Mouse (Mus musculus) heart, embryonic 16.5 days (tissue): ENCODE measurements around the gene H2-T24. TPM values are rescaled to one million over a fixed set of nuclear protein-coding genes. Genes with fewer than 3 reads are reported as not detected.

ENCODE experiments used
- ATAC-seq: fragments of 200-750 bp; cut with Nextera tagmentation; replicated peaks from 2 replicates; pipeline ENCODE4 v1.8.0; 2017; ENCODE audit warnings: moderate number of reproducible peaks; ENCODE audit not compliant: insufficient read depth, low FRiP score; ENCODE audit errors: extremely low read depth
- H3K27ac ChIP-seq: fragments of 300-500 bp; sonication (generic); 2 replicates; pipeline ENCODE4 v1.5.1; 2014; ENCODE audit warnings: mild to moderate bottlenecking, low read length, control low read depth, moderate library complexity
- H3K27me3 ChIP-seq: fragments of 300-500 bp; sonication (generic); 2 replicates; pipeline ENCODE4 v1.6.1; 2014; ENCODE audit warnings: low read length, mixed read lengths; ENCODE audit not compliant: control insufficient read depth, insufficient read depth
- H3K36me3 ChIP-seq: fragments of 300-500 bp; sonication (generic); 2 replicates; pipeline ENCODE4 v1.6.1; 2014; ENCODE audit not compliant: control insufficient read depth, insufficient read depth
- H3K4me1 ChIP-seq: fragments of 300-500 bp; sonication (generic); 2 replicates; pipeline ENCODE4 v1.6.1; 2014; ENCODE audit warnings: low read length, mixed read lengths; ENCODE audit not compliant: control insufficient read depth, insufficient read depth
- H3K4me2 ChIP-seq: fragments of 300-500 bp; sonication (generic); 2 replicates; pipeline ENCODE4 v1.6.1; 2014; ENCODE audit warnings: low read depth, mild to moderate bottlenecking, control low read depth, low read length
- H3K4me3 ChIP-seq: fragments of 300-500 bp; sonication (generic); 2 replicates; pipeline ENCODE4 v1.5.1; 2014; ENCODE audit warnings: mild to moderate bottlenecking, control low read depth, low read length
- H3K9ac ChIP-seq: fragments of 300-500 bp; sonication (generic); 2 replicates; pipeline ENCODE4 v1.6.1; 2014; ENCODE audit warnings: low read length, control low read depth
- H3K9me3 ChIP-seq: fragments of 300-500 bp; sonication (generic); replicated peaks from 2 replicates; pipeline ENCODE4 v1.6.1; 2016; ENCODE audit warnings: low read length; ENCODE audit not compliant: control insufficient read depth
- WGBS: fragments of 180-500 bp; shearing (Covaris S2); extraction: QIAGEN DNeasy Blood & Tissue Kit; methylation state at CpG from one replicate; pipeline ENCODE4 v1.1.7; 2014; 5-methylcytosine and 5-hydroxymethylcytosine counted together
- polyA plus RNA-seq: library from polyadenylated mRNA; unstranded; fragments of >200 nt; fragmentation: Nextera tagmentation; extraction: Ambion mirVana; gene quantifications from 2 replicates; pipeline ENCODE4 v1.2.1, GENCODE M21; 2015

H2-T24 gene
- polyA plus RNA-seq, 1 experiment from 2014 or later, result 2.5 TPM

GRCm38 (mm10) chr17:35997713-35998510 is 22.4 kb downstream of the H2-T24 start:
- no peak overlapping the region for H3K4me3 ChIP-seq
- ATAC-seq, result no peak
- H3K9ac ChIP-seq, result no peak overlapping the region

GRCm38 (mm10) chr17:35996949-35997348 is 23.4 kb downstream of the H2-T24 start:
- Histone ChIP-seq H3K27me3 (no peaks in the 10 kb centered on the region), H3K9ac (no peak overlapping the region), H3K4me1 (peaks cover 20% of the 10 kb centered on the region), H3K4me3 (no peak overlapping the region), H3K9me3 (0 out of 2 replicates have a peak, but pooled peaks cover under 1% of the 10 kb centered on the region), H3K27ac (no peak overlapping the region), H3K36me3 (no peaks in the 10 kb centered on the region), H3K4me2 (no peak overlapping the region)
- peak; percentile 64 for ATAC-seq
- WGBS, result 4% methylated on average over 11 of the region's 11 CpGs

More at GRCm38 (mm10) chr17:35997713-35998510, 22.4 kb downstream of the H2-T24 start:
- H3K9me3 ChIP-seq, result 0 out of 2 replicates have a peak, but pooled peaks cover 2% of the 10 kb centered on the region
- H3K4me1 ChIP-seq, result peaks cover 20% of the 10 kb centered on the region
- no peaks in the 10 kb centered on the region for H3K36me3 ChIP-seq
- H3K27me3 ChIP-seq, result no peaks in the 10 kb centered on the region
- WGBS, result 61% methylated on average over 12 of the region's 12 CpGs
- H3K4me2 ChIP-seq, result no peak overlapping the region
- H3K27ac ChIP-seq, result no peak overlapping the region

GRCm38 (mm10) chr17:35994879-35995240 is 25.5 kb downstream of the H2-T24 start:
- H3K9ac ChIP-seq, result peak overlapping the region; percentile 75
- no peaks in the 10 kb centered on the region for H3K36me3 ChIP-seq
- peak overlapping the region; percentile 81 for H3K4me3 ChIP-seq
- ATAC-seq, result no peak
- H3K9me3 ChIP-seq, result no peaks in the 10 kb centered on the region
- WGBS, result 4% methylated on average over 14 of the region's 14 CpGs
- H3K27ac ChIP-seq, result peak overlapping the region; percentile 69
- H3K27me3 ChIP-seq, result no peaks in the 10 kb centered on the region
- H3K4me2 ChIP-seq, result peak overlapping the region; percentile 94
- H3K4me1 ChIP-seq, result peaks cover 20% of the 10 kb centered on the region

GRCm38 (mm10) chr17:35994175-35994878 is 26.0 kb downstream of the H2-T24 start:
- no peaks in the 10 kb centered on the region for H3K9me3 ChIP-seq
- peak; percentile 65 for ATAC-seq
- H3K27ac ChIP-seq, result peak overlapping the region; percentile 69
- peak overlapping the region; percentile 75 for H3K9ac ChIP-seq
- H3K4me3 ChIP-seq, result peak overlapping the region; percentile 81
- no peaks in the 10 kb centered on the region for H3K27me3 ChIP-seq
- WGBS, result 2% methylated on average over 31 of the region's 31 CpGs
- H3K4me2 ChIP-seq, result peak overlapping the region; percentile 94
- H3K36me3 ChIP-seq, result no peaks in the 10 kb centered on the region
- peaks cover 18% of the 10 kb centered on the region for H3K4me1 ChIP-seq

- Histone ChIP-seq H3K4me1 (peaks cover 17% of the 10 kb centered on the region), H3K4me2 (peak overlapping the region; percentile 94), H3K36me3 (peaks cover 6% of the 10 kb centered on the region), H3K27ac (no peak overlapping the region), H3K4me3 (peak overlapping the region; percentile 81), H3K27me3 (no peaks in the 10 kb centered on the region), H3K9me3 (no peaks in the 10 kb centered on the region), H3K9ac (no peak overlapping the region)
- ATAC-seq, result peak; percentile 45
- 6% methylated on average over 17 of the region's 17 CpGs for WGBS
Measured at GRCm38 (mm10) chr17:35993675-35994074, 26.7 kb downstream of the H2-T24 start.

- no peak overlapping the region for H3K9ac ChIP-seq
- H3K36me3 ChIP-seq, result peaks cover 21% of the 10 kb centered on the region
- no peaks in the 10 kb centered on the region for H3K9me3 ChIP-seq
- no peak overlapping the region for H3K27ac ChIP-seq
- WGBS, result 29% methylated on average over 10 of the region's 10 CpGs
- H3K4me3 ChIP-seq, result no peak overlapping the region
- H3K4me1 ChIP-seq, result peaks cover 7% of the 10 kb centered on the region
- no peaks in the 10 kb centered on the region for H3K27me3 ChIP-seq
- H3K4me2 ChIP-seq, result no peak overlapping the region
- no peak for ATAC-seq
Measured at GRCm38 (mm10) chr17:35991781-35992180, 28.6 kb downstream of the H2-T24 start.

GRCm38 (mm10) chr17:35981776-35982175 is 38.6 kb downstream of the H2-T24 start:
- H3K4me3 ChIP-seq, result no peak overlapping the region
- H3K36me3 ChIP-seq, result peaks cover 19% of the 10 kb centered on the region
- ATAC-seq, result no peak
- H3K9me3 ChIP-seq, result no peaks in the 10 kb centered on the region
- H3K4me1 ChIP-seq, result peaks cover 18% of the 10 kb centered on the region
- H3K27ac ChIP-seq, result no peak overlapping the region
- no peak overlapping the region for H3K9ac ChIP-seq
- H3K27me3 ChIP-seq, result no peaks in the 10 kb centered on the region
- H3K4me2 ChIP-seq, result no peak overlapping the region
- WGBS, result 94% methylated on average over 9 of the region's 9 CpGs

- Histone ChIP-seq H3K27me3 (no peaks in the 10 kb centered on the region), H3K9ac (peak overlapping the region; percentile 82), H3K4me3 (peak overlapping the region; percentile 76), H3K9me3 (no peaks in the 10 kb centered on the region), H3K4me1 (peaks cover 18% of the 10 kb centered on the region), H3K4me2 (peak overlapping the region; percentile 92), H3K36me3 (peaks cover 15% of the 10 kb centered on the region), H3K27ac (peak overlapping the region; percentile 97)
- under 1% methylated on average over 28 of the region's 29 CpGs for WGBS
- ATAC-seq, result 0 out of 2 replicates have a peak, but pooled peaks have one; percentile 11
Measured at GRCm38 (mm10) chr17:35980363-35980754, 40.0 kb downstream of the H2-T24 start.
